Mouse (Mus musculus) midbrain, embryonic 16.5 days (tissue): ENCODE data around the gene Ets1. TPM values are rescaled to one million over a fixed set of nuclear protein-coding genes. Genes with fewer than 3 reads are reported as not detected.

Experiments used
- ATAC-seq: fragments of 200-750 bp; cut with Nextera tagmentation; 2 replicates; pipeline ENCODE4 v1.8.0; 2017; ENCODE audit warnings: moderate TSS enrichment
- H3K27ac ChIP-seq: fragments of 300-500 bp; sonication (generic); 2 replicates; pipeline ENCODE4 v1.5.1; 2014; ENCODE audit warnings: mild to moderate bottlenecking, low read length, mixed read lengths
- H3K27me3 ChIP-seq: fragments of 300-500 bp; sonication (generic); 2 replicates; pipeline ENCODE4 v1.6.1; 2014; ENCODE audit warnings: low read depth, low read length, mixed read lengths; ENCODE audit not compliant: control insufficient read depth, insufficient read depth
- H3K36me3 ChIP-seq: fragments of 300-500 bp; sonication (generic); 2 replicates; pipeline ENCODE4 v1.6.1; 2014; ENCODE audit warnings: mild to moderate bottlenecking, low read length, moderate library complexity, mixed read lengths; ENCODE audit not compliant: control insufficient read depth, insufficient read depth
- H3K4me1 ChIP-seq: fragments of 300-500 bp; sonication (generic); 2 replicates; pipeline ENCODE4 v1.6.1; 2014; ENCODE audit warnings: mild to moderate bottlenecking, low read length, mixed read lengths; ENCODE audit not compliant: control insufficient read depth, insufficient read depth
- H3K4me2 ChIP-seq: fragments of 300-500 bp; sonication (generic); 2 replicates; pipeline ENCODE4 v1.6.1; 2014; ENCODE audit warnings: mild to moderate bottlenecking, low read length, mixed read lengths
- H3K4me3 ChIP-seq: fragments of 300-500 bp; sonication (generic); 2 replicates; pipeline ENCODE4 v1.5.1; 2014; ENCODE audit warnings: low read depth, mild to moderate bottlenecking, low read length, moderate library complexity, mixed read lengths
- H3K9ac ChIP-seq: fragments of 300-500 bp; sonication (generic); 2 replicates; pipeline ENCODE4 v1.6.1; 2014; ENCODE audit warnings: low read depth, low read length, mixed read lengths
- H3K9me3 ChIP-seq: fragments of 300-500 bp; sonication (generic); replicated peaks from 2 replicates; pipeline ENCODE4 v1.6.1; 2014; ENCODE audit warnings: mild to moderate bottlenecking, low read length, mixed read lengths; ENCODE audit not compliant: control insufficient read depth, poor library complexity, severe bottlenecking
- WGBS: fragments of 180-500 bp; shearing (Covaris S2); extraction: QIAGEN DNeasy Blood & Tissue Kit; methylation state at CpG from one replicate; pipeline ENCODE4 v1.1.7; 2014; 5-methylcytosine and 5-hydroxymethylcytosine counted together
- polyA plus RNA-seq: library from polyadenylated mRNA; unstranded; fragments of >200 nt; fragmentation: Nextera tagmentation; extraction: Ambion mirVana; gene quantifications from 2 replicates; pipeline ENCODE4 v1.2.1, GENCODE M21; 2015

Gene Ets1
- polyA plus RNA-seq, 1 experiment from 2014 or later = 17.5 TPM

DNA sequence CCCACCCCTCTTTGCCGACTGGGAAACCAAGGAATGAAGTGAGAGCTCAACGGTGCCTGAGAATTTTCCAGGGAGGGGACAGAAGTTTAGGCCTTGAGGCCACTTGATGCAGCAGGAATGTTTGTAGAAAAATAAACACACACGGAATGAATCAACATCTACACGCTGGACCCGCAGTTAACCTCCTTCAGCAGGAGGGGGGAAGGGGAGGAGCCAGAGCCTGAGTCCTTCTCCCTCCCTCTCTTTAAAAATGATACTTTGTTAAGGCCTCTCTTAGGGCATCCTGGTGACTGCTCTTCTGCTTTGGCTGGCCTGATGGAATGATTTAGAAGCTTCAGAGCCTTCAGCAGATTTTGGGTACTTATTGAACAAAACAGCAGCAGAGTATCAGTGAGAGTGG is 73.3 kb downstream of the Ets1 start:
- Histone ChIP-seq H3K9ac (no peak overlapping the region), H3K4me2 (no peak overlapping the region), H3K4me1 (no peaks in the 10 kb centered on the region), H3K27me3 (no peaks in the 10 kb centered on the region; the same call in 1 of the 2 replicates), H3K9me3 (peaks cover 8% of the 10 kb centered on the region), H3K36me3 (no peaks in the 10 kb centered on the region), H3K27ac (no peak overlapping the region), H3K4me3 (no peak overlapping the region)
- ATAC-seq = no peak
- 43% methylated on average over 5 of the region's 5 CpGs for WGBS

DNA sequence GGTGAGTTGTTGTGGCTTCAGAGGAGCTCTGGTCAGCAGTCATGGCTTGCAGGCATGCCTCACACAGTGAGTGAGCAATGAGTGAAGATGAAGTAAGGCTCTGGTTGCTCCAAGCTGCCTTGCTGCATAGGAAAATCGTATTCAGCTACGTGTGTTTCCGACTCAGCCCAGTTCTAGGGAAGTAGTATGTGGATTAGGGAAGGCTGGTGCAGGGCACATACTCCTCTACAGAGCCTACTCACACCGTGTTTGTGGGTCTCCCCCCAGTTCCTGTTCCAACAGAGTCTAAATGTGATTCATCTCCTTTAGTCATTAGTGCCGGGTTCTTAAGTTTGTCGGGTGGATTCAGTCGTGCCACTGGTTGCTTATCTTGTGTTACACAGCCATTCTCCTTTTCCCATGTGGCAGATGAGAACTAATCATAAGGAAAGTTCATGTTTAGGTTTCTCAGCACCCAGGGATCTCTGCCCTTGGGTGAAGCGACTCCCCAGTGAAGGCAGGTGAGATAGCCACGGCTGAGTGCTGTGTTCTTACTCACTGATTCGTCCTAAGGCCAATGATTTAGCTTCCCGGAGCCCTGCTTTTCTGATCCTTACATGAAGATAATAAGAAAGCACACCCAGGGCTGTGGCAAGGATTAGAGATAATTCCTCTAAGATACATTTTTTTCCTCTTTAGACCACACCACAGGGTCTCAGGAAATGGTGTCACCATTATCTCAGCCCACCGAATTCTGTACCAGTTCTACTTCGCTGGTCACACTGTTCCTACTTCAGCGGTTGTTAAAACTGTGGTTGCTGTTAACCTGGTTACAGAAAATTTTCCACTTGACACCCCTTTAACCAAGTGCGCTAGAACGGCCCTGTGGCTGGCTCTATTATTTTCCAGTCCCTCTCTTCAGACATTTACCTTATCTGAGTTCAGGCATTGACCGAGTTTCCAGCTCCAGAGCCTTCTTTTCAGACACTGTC is 74.0 kb downstream of the Ets1 start:
- H3K36me3 ChIP-seq = no peaks in the 10 kb centered on the region
- peaks cover 8% of the 10 kb centered on the region for H3K9me3 ChIP-seq
- no peak overlapping the region for H3K4me3 ChIP-seq
- H3K27me3 ChIP-seq = no peaks in the 10 kb centered on the region; the same call in 1 of the 2 replicates
- 82% methylated on average over 17 of the region's 17 CpGs for WGBS
- H3K4me2 ChIP-seq = no peak overlapping the region
- H3K4me1 ChIP-seq = no peaks in the 10 kb centered on the region
- H3K27ac ChIP-seq = no peak overlapping the region
- ATAC-seq = no peak
- H3K9ac ChIP-seq = no peak overlapping the region

- Histone ChIP-seq H3K36me3 (no peaks in the 10 kb centered on the region), H3K9me3 (peaks cover 8% of the 10 kb centered on the region), H3K4me1 (no peaks in the 10 kb centered on the region), H3K4me2 (no peak overlapping the region), H3K27me3 (no peaks in the 10 kb centered on the region), H3K27ac (no peak overlapping the region), H3K4me3 (no peak overlapping the region), H3K9ac (no peak overlapping the region)
- no peak for ATAC-seq
- 87% methylated on average over 12 of the region's 12 CpGs for WGBS
Measured at GRCm38 (mm10) chr9:32710987-32711652, 75.1 kb downstream of the Ets1 start.

DNA sequence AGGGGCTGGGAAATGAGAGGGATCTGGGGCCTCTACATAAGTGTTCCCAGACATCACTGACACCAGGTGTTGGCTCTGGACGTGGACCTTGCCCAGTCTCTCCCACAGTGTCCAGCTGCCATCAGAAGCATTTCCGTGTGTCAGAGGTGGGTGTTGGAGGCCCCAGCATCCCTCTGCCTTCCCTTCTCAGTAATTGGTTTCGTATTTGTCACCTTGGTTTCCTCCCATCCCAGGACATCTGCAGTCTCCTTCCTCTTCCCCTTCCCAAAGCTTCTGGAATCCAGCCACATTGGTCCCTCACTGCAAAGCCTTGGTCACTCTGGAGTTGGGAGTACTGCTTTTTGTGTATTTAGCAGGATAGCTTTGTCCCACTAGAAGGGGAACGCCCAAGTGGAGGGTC is 75.7 kb downstream of the Ets1 start:
- Histone ChIP-seq H3K27ac (no peak overlapping the region), H3K9ac (no peak overlapping the region), H3K36me3 (no peaks in the 10 kb centered on the region), H3K4me1 (no peaks in the 10 kb centered on the region), H3K4me2 (no peak overlapping the region), H3K4me3 (no peak overlapping the region), H3K27me3 (no peaks in the 10 kb centered on the region), H3K9me3 (peaks cover 8% of the 10 kb centered on the region)
- WGBS = 84% methylated on average over 4 of the region's 4 CpGs
- no peak for ATAC-seq

GRCm38 (mm10) chr9:32712383-32712910 is 76.4 kb downstream of the Ets1 start:
- H3K36me3 ChIP-seq = no peaks in the 10 kb centered on the region
- no peak overlapping the region for H3K27ac ChIP-seq
- no peak overlapping the region for H3K4me3 ChIP-seq
- H3K9ac ChIP-seq = no peak overlapping the region
- H3K4me2 ChIP-seq = no peak overlapping the region
- ATAC-seq = no peak
- H3K9me3 ChIP-seq = peaks cover 8% of the 10 kb centered on the region
- no peaks in the 10 kb centered on the region for H3K27me3 ChIP-seq
- H3K4me1 ChIP-seq = peaks cover 2% of the 10 kb centered on the region; the same call in 1 of the 2 replicates
- 94% methylated on average over 7 of the region's 7 CpGs for WGBS

GRCm38 (mm10) chr9:32713106-32713505 is 77.1 kb downstream of the Ets1 start:
- H3K36me3 ChIP-seq = no peaks in the 10 kb centered on the region
- no peak overlapping the region for H3K27ac ChIP-seq
- H3K4me1 ChIP-seq = peaks cover 2% of the 10 kb centered on the region; the same call in 1 of the 2 replicates
- H3K4me2 ChIP-seq = no peak overlapping the region
- no peaks in the 10 kb centered on the region for H3K27me3 ChIP-seq
- 75% methylated on average over 1 of the region's 1 CpGs for WGBS
- H3K9me3 ChIP-seq = peaks cover 8% of the 10 kb centered on the region
- H3K4me3 ChIP-seq = no peak overlapping the region
- no peak overlapping the region for H3K9ac ChIP-seq
- no peak for ATAC-seq

DNA sequence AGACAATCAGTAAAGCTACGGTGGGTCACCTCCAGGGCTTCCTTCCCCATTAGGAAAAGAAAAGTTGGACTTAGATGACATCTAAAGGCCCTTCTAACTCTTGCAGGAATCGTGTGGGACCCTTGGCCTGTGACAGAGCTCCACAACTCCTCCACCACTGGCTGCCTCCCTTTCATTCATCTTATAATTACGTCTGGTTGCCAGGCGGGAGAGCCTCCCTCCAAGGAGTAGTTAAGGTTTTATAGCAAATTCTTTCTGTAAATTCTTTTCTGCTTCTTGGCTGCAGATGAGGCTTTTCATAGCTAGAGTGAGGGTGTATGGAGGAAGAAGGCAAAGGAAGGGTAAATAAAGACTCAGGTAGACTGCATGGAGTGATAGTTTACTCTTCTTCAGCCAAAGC is 77.8 kb downstream of the Ets1 start:
- 77% methylated on average over 4 of the region's 4 CpGs for WGBS
- Histone ChIP-seq H3K27me3 (no peaks in the 10 kb centered on the region), H3K4me1 (peaks cover 2% of the 10 kb centered on the region; the same call in 1 of the 2 replicates), H3K9ac (no peak overlapping the region), H3K4me3 (no peak overlapping the region), H3K27ac (no peak overlapping the region), H3K9me3 (peaks cover 8% of the 10 kb centered on the region), H3K36me3 (no peaks in the 10 kb centered on the region), H3K4me2 (no peak overlapping the region)
- no peak for ATAC-seq

GRCm38 (mm10) chr9:32714487-32714886 is 78.5 kb downstream of the Ets1 start:
- Histone ChIP-seq H3K9ac (no peak overlapping the region), H3K9me3 (peaks cover 8% of the 10 kb centered on the region), H3K4me1 (peaks cover 2% of the 10 kb centered on the region; the same call in 1 of the 2 replicates), H3K36me3 (no peaks in the 10 kb centered on the region), H3K4me3 (no peak overlapping the region), H3K4me2 (no peak overlapping the region), H3K27ac (no peak overlapping the region), H3K27me3 (no peaks in the 10 kb centered on the region)
- ATAC-seq = no peak
- WGBS = 84% methylated on average over 7 of the region's 7 CpGs
